Mouse (Mus musculus) G1E (cell line): ENCODE measurements around the gene Pus10.

ENCODE experiments used
- CTCF ChIP-seq: IDR thresholded peaks from 2 replicates; pipeline ENCODE4 v1.5.1; 2012; ENCODE audit warnings: low read depth, low read length, inconsistent platforms, mixed read lengths
- GATA1 ChIP-seq: IDR thresholded peaks from 2 replicates; pipeline ENCODE4 v1.6.1; 2012; ENCODE audit warnings: borderline replicate concordance, low read length, inconsistent platforms, mixed read lengths
- POLR2AphosphoS5 ChIP-seq: IDR thresholded peaks from 2 replicates; pipeline ENCODE4 v1.6.1; 2012; ENCODE audit warnings: low read depth, low read length, inconsistent platforms; ENCODE audit not compliant: insufficient replicate concordance
- TAL1 ChIP-seq: conservative IDR thresholded peaks from 2 replicates; pipeline ENCODE4 v1.6.1; 2012; ENCODE audit warnings: low read depth, low read length, inconsistent platforms, mixed read lengths

GRCm38 (mm10) chr11:23666526-23666925 is 1.1 kb downstream of the Pus10 start:
- TF ChIP-seq CTCF (no peak), GATA1 (no peak), POLR2AphosphoS5 (no peak), TAL1 (no peak)
